Mouse (Mus musculus): Measurements from ENCODE around the gene Alox12.
A peak's percentile ranks its signal among the peaks of the same experiment; 100 is the strongest.

The Alox12 gene

GRCm38 (mm10) chr11:70220731-70221602 is 34.2 kb downstream of the Alox12 start, which contains the start of gene Slc16a13:
TSS of gene Slc16a13 (minus strand) at chr11:70221064.
- peak; percentile 96 for DNase-seq (ENCODE audit: low read depth, low spot score)

- DNase-seq (ENCODE audit: low read depth, low spot score), result no peak
These were observed 34.8 kb downstream of the Alox12 start for GRCm38 (mm10) chr11:70220323-70220722.

- no peak for DNase-seq (ENCODE audit: low read depth, low spot score)
These were observed 35.3 kb downstream of the Alox12 start for GRCm38 (mm10) chr11:70219873-70220272.

- no peak for DNase-seq (ENCODE audit: low read depth, low spot score)
These were observed 36.2 kb downstream of the Alox12 start for GRCm38 (mm10) chr11:70218741-70219470.

GRCm38 (mm10) chr11:70218039-70218438 is 37.1 kb downstream of the Alox12 start:
- DNase-seq (ENCODE audit: low read depth, low spot score), result no peak

- no peak for DNase-seq (ENCODE audit: low read depth, low spot score)
These were observed 39.0 kb downstream of the Alox12 start for GRCm38 (mm10) chr11:70216103-70216502.

GRCm38 (mm10) chr11:70215301-70215700 is 39.9 kb downstream of the Alox12 start:
- no peak for DNase-seq (ENCODE audit: low read depth, low spot score)

- DNase-seq (ENCODE audit: low read depth, low spot score), result no peak
These were observed 40.3 kb downstream of the Alox12 start for GRCm38 (mm10) chr11:70214856-70215209.

- DNase-seq (ENCODE audit: low read depth, low spot score), result no peak
These were observed 40.8 kb downstream of the Alox12 start for GRCm38 (mm10) chr11:70214191-70214855.

GRCm38 (mm10) chr11:70213736-70214135 is 41.4 kb downstream of the Alox12 start:
- DNase-seq (ENCODE audit: low read depth, low spot score), result no peak

- peak; percentile 57 for DNase-seq (ENCODE audit: low read depth, low spot score)
These were observed 42.3 kb downstream of the Alox12 start for GRCm38 (mm10) chr11:70212896-70213295.

GRCm38 (mm10) chr11:70212423-70212822 is 42.7 kb downstream of the Alox12 start, which contains the start of gene Slc16a11:
TSS of gene Slc16a11 (plus strand) at chr11:70212752.
- no peak for DNase-seq (ENCODE audit: low read depth, low spot score)

- no peak for DNase-seq (ENCODE audit: low read depth, low spot score)
These were observed 43.2 kb downstream of the Alox12 start for GRCm38 (mm10) chr11:70211972-70212371.

GRCm38 (mm10) chr11:70210681-70211080 is 44.5 kb downstream of the Alox12 start:
- no peak for DNase-seq (ENCODE audit: low read depth, low spot score)

GRCm38 (mm10) chr11:70208778-70209388 is 46.3 kb downstream of the Alox12 start:
- no peak for DNase-seq (ENCODE audit: low read depth, low spot score)

- no peak for DNase-seq (ENCODE audit: low read depth, low spot score)
These were observed 47.9 kb downstream of the Alox12 start for GRCm38 (mm10) chr11:70207283-70207682.

- DNase-seq (ENCODE audit: low read depth, low spot score), result no peak
These were observed 48.4 kb downstream of the Alox12 start for GRCm38 (mm10) chr11:70206801-70207200.

GRCm38 (mm10) chr11:70201691-70202090 is 53.5 kb downstream of the Alox12 start:
- DNase-seq (ENCODE audit: low read depth, low spot score), result peak; percentile 85

GRCm38 (mm10) chr11:70200036-70200608 is 55.0 kb downstream of the Alox12 start:
- DNase-seq (ENCODE audit: low read depth, low spot score), result no peak

- no peak for DNase-seq (ENCODE audit: low read depth, low spot score)
These were observed 56.0 kb downstream of the Alox12 start for GRCm38 (mm10) chr11:70199107-70199506.

- no peak for DNase-seq (ENCODE audit: low read depth, low spot score)
These were observed 56.8 kb downstream of the Alox12 start for GRCm38 (mm10) chr11:70198332-70198731.

Measured in mesoderm, embryonic 11.5 days (tissue).